Mouse (Mus musculus) heart, postnatal 10 days (tissue): ENCODE data around the gene Rpl36al. TPM values are rescaled to one million over a fixed set of nuclear protein-coding genes. Genes with fewer than 3 reads are reported as not detected.
A peak's percentile ranks its signal among the peaks of the same experiment; 100 is the strongest.
"Not testable (repeated sequence)": the region's sequence is repeated elsewhere in the genome, so short reads cannot be mapped to it uniquely, and the experiment has no call there.

Experiments used
- DNase-seq, 2 experiments: peaks; one replicate each; pipeline ENCODE4 v3.0.0; 2021
- intact Hi-C: fragments of 180-260 bp; cut with DNase I; formaldehyde crosslinking; loops from one replicate; pipeline ENCODE4 v1.15.1; 2025
- total RNA-seq, 2 experiments: library from RNA; stranded (reverse); gene quantifications; 2 replicates each; pipeline ENCODE4 v1.2.3; 2021

Gene Rpl36al
- total RNA-seq, 2 experiments from 2014 or later, result 259 to 277 TPM

GRCm38 (mm10) chr12:69196444-69197377 is 12.8 kb upstream of the Rpl36al start, which contains the start of gene Gm49383:
Gene Gm49383 (minus strand): TSS chr12:69197104.
- intact Hi-C loops, result loop anchor here (5.0 to 10.0 kb wide), 2 partner anchors 101 to 388 kb away; partner anchors contain the start of genes Klhdc2 and Vcpkmt
- peak; percentile 76 to 84 for DNase-seq

GRCm38 (mm10) chr12:69192637-69193036 is 8.8 kb upstream of the Rpl36al start:
- no peak for DNase-seq
- intact Hi-C loops, result loop anchor here (10.0 kb wide), 1 partner anchor 392 kb away; the partner anchor contains the start of gene Vcpkmt

- intact Hi-C loops, result loop anchor here (10.0 kb wide), 1 partner anchor 393 kb away; the partner anchor contains the start of gene Vcpkmt
- no peak for DNase-seq
Observed at GRCm38 (mm10) chr12:69191396-69191795, 7.5 kb upstream of the Rpl36al start.

- DNase-seq, result peak in 1 of 2 experiments; percentile 26
- intact Hi-C loops, result loop anchor here (10.0 kb wide), 1 partner anchor 394 kb away; the partner anchor contains the start of gene Vcpkmt
Observed at GRCm38 (mm10) chr12:69190522-69190921, 6.6 kb upstream of the Rpl36al start.

GRCm38 (mm10) chr12:69190074-69190473 is 6.2 kb upstream of the Rpl36al start:
- DNase-seq, result no peak
- intact Hi-C loops, result loop anchor here (10.0 kb wide), 1 partner anchor 395 kb away; the partner anchor contains the start of gene Vcpkmt

DNA sequence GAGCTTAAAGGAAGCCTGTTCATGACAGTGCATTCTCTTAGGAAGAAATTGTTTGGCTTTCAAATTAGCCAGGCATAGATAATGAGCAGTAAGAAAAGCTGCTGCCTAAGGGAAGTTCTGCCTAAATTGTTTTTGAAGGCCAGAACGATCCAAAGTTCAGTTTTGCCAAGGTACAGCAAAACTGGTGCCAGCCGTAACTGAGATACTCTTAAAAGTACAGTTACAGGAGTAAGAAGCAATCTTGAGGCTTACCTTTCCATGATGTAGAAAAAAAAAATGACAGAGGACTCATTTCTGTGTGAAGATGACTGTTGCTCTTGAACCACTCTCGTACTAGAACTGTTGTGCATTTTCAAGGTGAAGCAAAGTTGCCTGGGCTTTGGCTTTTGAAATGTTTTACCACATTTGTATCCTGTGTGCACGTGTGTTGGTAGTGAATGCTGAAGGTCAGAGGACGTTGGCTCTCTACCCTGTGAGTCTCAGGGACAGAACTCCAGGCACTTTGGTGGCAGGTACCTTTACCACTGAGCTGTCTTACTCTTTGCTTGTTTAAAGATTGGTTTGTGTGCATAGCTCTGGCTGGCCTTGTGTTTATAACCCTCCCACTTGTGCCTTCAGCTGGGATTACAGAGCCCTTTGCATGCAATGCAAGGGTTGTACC is 3.1 kb upstream of the Rpl36al start:
- DNase-seq, result no peak
- intact Hi-C loops, result no loop called here

DNA sequence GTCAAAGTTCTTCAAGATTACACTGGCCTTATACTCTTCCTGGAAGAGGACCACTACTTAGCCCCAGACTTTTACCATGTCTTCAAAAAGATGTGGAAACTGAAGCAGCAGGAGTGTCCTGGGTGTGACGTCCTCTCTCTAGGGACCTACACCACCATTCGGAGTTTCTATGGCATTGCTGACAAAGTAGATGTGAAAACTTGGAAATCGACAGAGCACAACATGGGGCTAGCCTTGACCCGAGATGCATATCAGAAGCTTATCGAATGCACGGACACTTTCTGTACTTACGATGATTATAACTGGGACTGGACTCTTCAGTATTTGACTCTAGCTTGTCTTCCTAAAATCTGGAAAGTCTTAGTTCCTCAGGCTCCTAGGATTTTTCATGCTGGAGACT is 1.5 kb upstream of the Rpl36al start:
- DNase-seq, result no peak
- intact Hi-C loops, result no loop called here

DNA sequence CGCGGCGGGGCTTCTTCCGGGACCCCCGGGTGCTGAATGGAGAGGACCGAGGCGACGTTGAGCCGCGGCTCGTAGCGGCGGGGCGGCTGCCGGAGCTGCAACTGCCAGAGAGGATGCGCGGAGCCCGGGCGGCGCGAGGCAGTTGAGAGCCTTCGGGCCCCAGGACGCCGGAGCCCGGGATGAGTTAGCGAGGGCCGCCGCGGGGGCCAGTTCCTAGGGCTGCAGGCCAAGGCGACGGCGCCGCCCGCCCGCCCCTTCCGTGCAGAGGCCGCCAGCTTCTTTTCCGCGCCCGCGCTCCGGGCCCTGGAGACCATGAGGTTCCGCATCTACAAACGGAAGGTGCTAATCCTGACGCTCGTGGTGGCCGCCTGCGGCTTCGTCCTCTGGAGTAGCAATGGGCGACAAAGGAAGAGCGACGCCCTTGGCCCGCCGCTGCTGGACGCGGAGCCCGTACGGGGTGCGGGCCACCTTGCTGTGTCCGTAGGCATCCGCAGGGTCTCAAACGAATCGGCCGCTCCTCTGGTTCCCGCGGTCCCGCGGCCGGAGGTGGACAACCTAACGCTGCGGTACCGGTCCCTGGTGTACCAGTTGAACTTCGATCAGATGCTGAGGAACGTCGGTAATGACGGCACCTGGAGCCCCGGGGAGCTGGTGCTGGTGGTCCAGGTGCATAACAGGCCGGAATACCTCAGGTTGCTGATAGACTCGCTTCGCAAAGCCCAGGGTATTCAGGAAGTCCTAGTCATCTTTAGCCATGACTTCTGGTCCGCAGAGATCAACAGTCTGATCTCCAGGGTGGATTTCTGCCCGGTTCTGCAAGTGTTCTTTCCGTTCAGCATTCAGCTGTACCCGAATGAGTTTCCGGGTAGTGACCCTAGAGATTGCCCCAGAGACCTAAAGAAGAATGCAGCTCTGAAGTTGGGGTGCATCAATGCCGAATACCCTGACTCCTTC is 736 bp upstream of the Rpl36al start:
- peak in 1 of 2 experiments; percentile 74 for DNase-seq
- intact Hi-C loops, result no loop called here

DNA sequence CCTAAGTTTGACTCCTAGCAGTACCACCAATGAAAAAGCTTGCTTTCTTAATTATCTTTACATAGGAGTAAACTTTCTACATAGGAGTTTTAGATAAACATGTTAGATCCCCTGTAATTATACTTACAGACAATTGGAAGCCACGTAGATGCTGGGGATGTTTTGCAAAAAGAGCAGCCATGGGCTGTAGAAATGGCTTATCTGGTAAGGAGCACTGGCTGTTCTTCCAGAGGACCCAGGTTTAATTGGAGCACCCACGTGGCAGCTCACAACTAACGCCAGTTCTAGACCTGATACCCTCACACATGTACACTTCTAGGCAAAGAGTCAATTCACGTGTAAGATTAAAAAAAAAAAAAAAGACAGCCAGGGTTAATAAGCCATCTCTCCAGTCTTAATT is 2.1 kb downstream of the Rpl36al start:
- intact Hi-C loops, result no loop called here
- DNase-seq, result no peak

DNA sequence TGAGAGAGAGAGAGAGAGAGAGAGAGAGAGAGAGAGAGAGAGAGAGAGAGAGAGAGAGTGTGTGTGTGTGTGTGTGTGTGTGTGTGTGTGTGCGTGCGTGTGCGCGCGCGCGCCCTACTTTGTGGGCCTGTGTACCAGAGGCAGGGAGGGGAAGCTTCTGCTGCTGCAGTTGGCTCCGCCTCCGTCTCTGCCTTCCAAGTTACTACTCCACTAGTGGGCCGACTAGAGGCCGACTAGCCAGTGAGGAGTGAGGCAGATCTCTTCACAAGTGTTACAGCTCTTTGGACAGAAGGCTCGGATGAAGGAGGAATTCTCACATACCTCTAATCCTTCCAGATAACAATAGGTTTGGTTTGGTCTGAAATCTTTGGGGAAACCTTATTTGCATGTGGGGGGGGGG is 4.5 kb downstream of the Rpl36al start:
- intact Hi-C loops, result no loop called here
- no peak for DNase-seq

- DNase-seq, result no peak
- intact Hi-C loops, result no loop called here
Observed at GRCm38 (mm10) chr12:69177526-69177925, 6.4 kb downstream of the Rpl36al start.

- intact Hi-C loops, result no loop called here
- DNase-seq, result no peak
Observed at GRCm38 (mm10) chr12:69175975-69176374, 7.9 kb downstream of the Rpl36al start.

- intact Hi-C loops, result no loop called here
- no peak for DNase-seq
Observed at GRCm38 (mm10) chr12:69171307-69171706, 12.6 kb downstream of the Rpl36al start.

- peak; percentile 92 for DNase-seq
- intact Hi-C loops, result no loop called here
Observed at GRCm38 (mm10) chr12:69168461-69169106, 15.3 kb downstream of the Rpl36al start, which contains the start of gene Lrr1. Gene Lrr1 (plus strand): TSS chr12:69168814.

GRCm38 (mm10) chr12:69167656-69168460 is 16.0 kb downstream of the Rpl36al start:
- no peak for DNase-seq
- intact Hi-C loops, result no loop called here

- intact Hi-C loops, DNase-seq: not testable (repeated sequence)
Observed at GRCm38 (mm10) chr12:69166861-69167581, 16.9 kb downstream of the Rpl36al start.

DNA sequence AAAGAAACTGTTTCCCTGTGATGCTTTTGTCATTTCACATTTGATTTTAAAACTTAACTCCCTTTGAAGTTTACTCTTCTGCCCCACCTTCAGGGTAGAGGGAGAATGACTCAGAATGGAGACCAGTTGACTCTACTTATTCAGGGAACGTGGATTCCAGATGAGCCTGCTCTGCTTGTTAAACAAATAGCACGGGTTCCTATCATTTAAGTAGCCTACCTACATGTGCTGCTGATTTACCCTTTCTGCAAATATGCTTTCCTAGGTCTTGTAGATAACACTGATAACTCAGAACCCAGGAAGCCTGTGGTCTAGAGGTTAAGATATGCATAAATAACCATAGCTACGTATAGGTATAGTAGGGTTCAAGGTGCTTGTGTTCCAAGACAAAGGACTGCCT is 19.0 kb downstream of the Rpl36al start:
- no peak for DNase-seq
- intact Hi-C loops, result no loop called here

DNA sequence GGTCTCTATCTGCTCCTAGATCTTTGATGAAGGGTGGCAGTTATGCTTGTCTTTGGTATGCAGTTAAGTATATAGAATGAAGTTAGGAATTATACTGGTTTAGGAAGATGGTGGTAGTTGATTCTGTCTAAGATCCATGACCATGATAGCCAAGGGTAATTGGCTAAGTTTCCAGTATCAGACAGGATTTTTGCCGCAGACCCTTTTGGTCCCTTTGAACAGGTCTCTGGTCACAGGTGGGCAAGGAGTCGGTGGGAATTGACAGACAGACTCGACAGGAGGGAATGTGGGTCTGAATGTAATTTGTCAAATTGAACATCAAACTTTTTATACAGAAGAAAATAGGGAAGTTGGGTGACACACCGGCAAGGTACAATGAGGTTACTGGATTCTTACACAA is 20.3 kb downstream of the Rpl36al start:
- intact Hi-C loops, DNase-seq: not testable (repeated sequence)
